In genomic region chr15:73906661-73907060, GRCm38 (mm10) we compare ENCODE assay signal across 29 mouse cellular contexts.
A peak's percentile ranks its signal among the peaks of the same experiment; 100 is the strongest.
DNase-seq lines count a peak whose midpoint lies in the region; ATAC-seq and TF ChIP-seq lines count a peak whose summit lies in the region.
"Had no signal": no experiment of that assay in that cellular context is flagged by ENCODE, and none has a peak within 500 bp of the region (broad histone marks: within the 10 kb centered on the region; RNA-seq: fewer than 3 reads in every experiment).

No protein-coding gene starts in this region.

- H3K4me1 ChIP-seq in kidney, postnatal 0 days (replicated peaks; ENCODE audit: insufficient read depth, low read length) = no peaks in the 10 kb centered on the region
- H3K4me1 ChIP-seq in lung, embryonic 14.5 days (ENCODE audit: insufficient read depth) = no peaks in the 10 kb centered on the region
- H3K4me1 ChIP-seq in E14TG2a.4 (replicated peaks; ENCODE audit: low read depth, low read length) = no peaks in the 10 kb centered on the region
- H3K4me1 ChIP-seq: embryonic facial prominence, embryonic 13.5 days; forebrain, embryonic 15.5 days; heart, embryonic 13.5 days; intestine, embryonic 15.5 days; neural tube, embryonic 13.5 days had no signal

- no peak for ATAC-seq in kidney, postnatal 0 days (replicated peaks; ENCODE audit: low FRiP score, low read depth)
- ATAC-seq in lung, embryonic 14.5 days (ENCODE audit: insufficient read depth) = no peak
- ATAC-seq: activated CD4-positive, CD25-positive, alpha-beta regulatory T cell, adult 4 months; forebrain, embryonic 15.5 days; hindbrain, embryonic 16.5 days; intestine, embryonic 15.5 days had no signal

- no peak overlapping the region for H3K27ac ChIP-seq in kidney, postnatal 0 days
- H3K27ac ChIP-seq in lung, embryonic 14.5 days (ENCODE audit: low read depth) = no peak overlapping the region
- H3K27ac ChIP-seq: embryonic facial prominence, embryonic 13.5 days; forebrain, embryonic 10.5 days; forebrain, embryonic 15.5 days; heart, embryonic 13.5 days; intestine, embryonic 15.5 days; neural tube, embryonic 13.5 days had no signal

- 23% methylated on average over 1 of the region's 1 CpGs for WGBS in kidney, postnatal 0 days
- 18% methylated on average over 1 of the region's 1 CpGs for WGBS in lung, embryonic 14.5 days

- no peak overlapping the region for H3K9ac ChIP-seq in kidney, postnatal 0 days (ENCODE audit: low read depth, low read length)
- H3K9ac ChIP-seq in lung, embryonic 14.5 days = no peak overlapping the region
- H3K9ac ChIP-seq: embryonic facial prominence, embryonic 13.5 days; forebrain, embryonic 15.5 days; heart, embryonic 13.5 days; intestine, embryonic 15.5 days; neural tube, embryonic 13.5 days had no signal

- H3K27me3 ChIP-seq in kidney, postnatal 0 days (ENCODE audit: insufficient read depth, low read length) = no peaks in the 10 kb centered on the region
- no peaks in the 10 kb centered on the region for H3K27me3 ChIP-seq in lung, embryonic 14.5 days (ENCODE audit: insufficient read depth, low read length)
- H3K27me3 ChIP-seq in E14TG2a.4 (ENCODE audit: insufficient read depth, low read length) = no peaks in the 10 kb centered on the region
- H3K27me3 ChIP-seq: embryonic facial prominence, embryonic 13.5 days; forebrain, embryonic 15.5 days; intestine, embryonic 15.5 days; neural tube, embryonic 13.5 days had no signal

- no peak overlapping the region for H3K4me3 ChIP-seq in kidney, postnatal 0 days (replicated peaks; ENCODE audit: low read depth, low read length)
- no peak overlapping the region for H3K4me3 ChIP-seq in lung, embryonic 14.5 days (ENCODE audit: low read depth, low read length)
- no peak overlapping the region for H3K4me3 ChIP-seq in E14TG2a.4 (replicated peaks; ENCODE audit: low read length)
- H3K4me3 ChIP-seq: embryonic facial prominence, embryonic 13.5 days; forebrain, embryonic 10.5 days; forebrain, embryonic 15.5 days; heart, embryonic 13.5 days; intestine, embryonic 15.5 days; neural tube, embryonic 13.5 days had no signal

- DNase-seq in embryo, embryonic 10.5 days (ENCODE audit: low spot score) = peak; percentile 4
- DNase-seq in embryo, embryonic 10 days (ENCODE audit: low spot score) = no peak
- peak; percentile 24 for DNase-seq in kidney, postnatal 0 days (ENCODE audit: low spot score)
- DNase-seq in kidney, postnatal 14 days = no peak
- no peak for DNase-seq in lung, embryonic 14.5 days
- DNase-seq in lung, postnatal 10 days = no peak
- no peak for DNase-seq in thymus, postnatal 36 days
- DNase-seq: adrenal gland, adult 2 months; cerebellum, adult 2 months; cerebellum, postnatal 14 days; gastrocnemius, postnatal 25 days; heart, adult 11 months; heart, postnatal 14 days; kidney, adult 9 months; kidney, postnatal 25 days; layer of hippocampus, postnatal 36 days; lung, adult 18-20 months; right cerebral cortex, postnatal 14 days; thymus, postnatal 14 days had no signal

- no peaks in the 10 kb centered on the region for H3K9me3 ChIP-seq in kidney, postnatal 0 days (replicated peaks; ENCODE audit: low read length)
- no peaks in the 10 kb centered on the region for H3K9me3 ChIP-seq in lung, embryonic 14.5 days (ENCODE audit: low read depth, low read length)
- no peaks in the 10 kb centered on the region for H3K9me3 ChIP-seq in E14TG2a.4 (ENCODE audit: low read length)
- H3K9me3 ChIP-seq: embryonic facial prominence, embryonic 13.5 days; forebrain, embryonic 10.5 days; forebrain, embryonic 15.5 days; heart, embryonic 13.5 days; intestine, embryonic 15.5 days; neural tube, embryonic 13.5 days had no signal

- no peak overlapping the region for H3K4me2 ChIP-seq in kidney, postnatal 0 days (ENCODE audit: low read length)
- no peak overlapping the region for H3K4me2 ChIP-seq in lung, embryonic 14.5 days
- H3K4me2 ChIP-seq: embryonic facial prominence, embryonic 13.5 days; forebrain, embryonic 15.5 days; heart, embryonic 13.5 days; intestine, embryonic 15.5 days; midbrain, embryonic 11.5 days; neural tube, embryonic 13.5 days had no signal

- TF ChIP-seq CTCF in kidney, postnatal 0 days (IDR thresholded peaks at IDR 0.05; ENCODE audit: low read depth) = peak; percentile 46; the same call in 1 of the 2 replicates
- TF ChIP-seq CTCF in lung, embryonic 14.5 days (IDR thresholded peaks at IDR 0.05; ENCODE audit: low read depth) = peak; percentile 21; the same call in 1 of the 2 replicates
- peak; percentile 21 for TF ChIP-seq CTCF in E14TG2a.4 (conservative IDR thresholded peaks at IDR 0.05; ENCODE audit: low read length)

- no peaks in the 10 kb centered on the region for H3K36me3 ChIP-seq in kidney, postnatal 0 days (ENCODE audit: insufficient read depth, low read length)
- no peaks in the 10 kb centered on the region for H3K36me3 ChIP-seq in lung, embryonic 14.5 days (ENCODE audit: insufficient read depth)
- H3K36me3 ChIP-seq in E14TG2a.4 (ENCODE audit: insufficient read depth, low read length) = no peaks in the 10 kb centered on the region
- H3K36me3 ChIP-seq: embryonic facial prominence, embryonic 13.5 days; forebrain, embryonic 10.5 days; forebrain, embryonic 15.5 days; heart, embryonic 13.5 days; intestine, embryonic 15.5 days; neural tube, embryonic 13.5 days had no signal

Comparison
In these comparisons a context has a peak if more than half of its experiments do, and no peak if none do; other contexts are left out.
1. DNase-seq: peak in embryo, embryonic 10.5 days (single experiment) and kidney, postnatal 0 days (single experiment); none in embryo, embryonic 10 days (single experiment), kidney, postnatal 14 days (single experiment), lung, embryonic 14.5 days (single experiment), lung, postnatal 10 days (single experiment) and thymus, postnatal 36 days (0 of 2).
2. Peak in every context shown above with its lines, with median percentiles within 50 percentile points of each other: CTCF ChIP-seq.